8 mouse cellular contexts compared by ENCODE assay signal in genomic region chr3:114032333-114032732, GRCm38 (mm10). TPM values are rescaled to one million over a fixed set of nuclear protein-coding genes. Genes with fewer than 3 reads are reported as not detected.
DNase-seq lines count a peak whose midpoint lies in the region; ATAC-seq lines count a peak whose summit lies in the region.

No protein-coding gene starts in this region.

- no peak for ATAC-seq in hindbrain, embryonic 14.5 days (ENCODE audit: low FRiP score)
- no peak for ATAC-seq in liver, embryonic 11.5 days (replicated peaks; ENCODE audit: low FRiP score)

- peak; percentile 4 to 22 for DNase-seq in left cerebral cortex, adult 18-20 months (ENCODE audit: low spot score in 2 of 2)
- DNase-seq in left cerebral cortex, adult 11 months (ENCODE audit: low spot score) = no peak
- DNase-seq in embryo, embryonic 10.5 days (ENCODE audit: low spot score) = peak; percentile 64
- peak; percentile 68 for DNase-seq in hindbrain, embryonic 14.5 days (ENCODE audit: low spot score)
- no peak for DNase-seq in liver, embryonic 11.5 days (ENCODE audit: low spot score)
- DNase-seq in right cerebral cortex, postnatal 10 days (ENCODE audit: low spot score in 2 of 2) = peak; percentile 38 to 57
- no peak for DNase-seq in thymus, adult 18-20 months
- no peak for DNase-seq in urinary bladder, postnatal 4 days (ENCODE audit: low spot score in 2 of 2)

- no peaks in the 10 kb centered on the region for H3K36me3 ChIP-seq in hindbrain, embryonic 14.5 days (replicated peaks; ENCODE audit: control insufficient read depth, insufficient read depth)
- H3K36me3 ChIP-seq in liver, embryonic 11.5 days (ENCODE audit: control insufficient read depth, insufficient read depth, low read length) = no peaks in the 10 kb centered on the region

- H3K27ac ChIP-seq in hindbrain, embryonic 14.5 days = no peak overlapping the region
- no peak overlapping the region for H3K27ac ChIP-seq in liver, embryonic 11.5 days (ENCODE audit: low read depth, low read length)

- no peaks in the 10 kb centered on the region for H3K27me3 ChIP-seq in hindbrain, embryonic 14.5 days (ENCODE audit: control insufficient read depth, insufficient read depth, low read length)
- 0 out of 2 replicates have a peak, but pooled peaks cover 6% of the 10 kb centered on the region for H3K27me3 ChIP-seq in liver, embryonic 11.5 days (replicated peaks; ENCODE audit: control insufficient read depth, insufficient read depth, low read length)

- 5% methylated on average over 4 of the region's 4 CpGs for WGBS in hindbrain, embryonic 14.5 days
- 5% methylated on average over 4 of the region's 4 CpGs for WGBS in liver, embryonic 11.5 days

- peak overlapping the region; percentile 53 for H3K4me3 ChIP-seq in hindbrain, embryonic 14.5 days (replicated peaks; ENCODE audit: low read length)
- H3K4me3 ChIP-seq in liver, embryonic 11.5 days (ENCODE audit: low read depth, low read length) = peak overlapping the region; percentile 40; the same call in 1 of the 2 replicates

- peak overlapping the region; percentile 89 for H3K4me2 ChIP-seq in hindbrain, embryonic 14.5 days (replicated peaks)
- H3K4me2 ChIP-seq in liver, embryonic 11.5 days = peak overlapping the region; percentile 67

- 0 out of 2 replicates have a peak, but pooled peaks cover 12% of the 10 kb centered on the region for H3K4me1 ChIP-seq in hindbrain, embryonic 14.5 days (replicated peaks; ENCODE audit: control insufficient read depth, insufficient read depth, low read length)
- H3K4me1 ChIP-seq in liver, embryonic 11.5 days (replicated peaks; ENCODE audit: control insufficient read depth, insufficient read depth, low read length) = no peaks in the 10 kb centered on the region

- H3K9me3 ChIP-seq in hindbrain, embryonic 14.5 days (ENCODE audit: control insufficient read depth, low read length) = no peaks in the 10 kb centered on the region
- no peaks in the 10 kb centered on the region for H3K9me3 ChIP-seq in liver, embryonic 11.5 days (ENCODE audit: control insufficient read depth, low read length)

- H3K9ac ChIP-seq in hindbrain, embryonic 14.5 days = peak overlapping the region; percentile 57
- H3K9ac ChIP-seq in liver, embryonic 11.5 days (ENCODE audit: low read depth, low read length) = no peak overlapping the region

RNA-seq across cellular contexts. Expression of gene Col11a1, which starts 2.0 kb away (rescaled TPM):
- 1 to 10 TPM; 6.3 to 7.6 TPM for total RNA-seq in left cerebral cortex, adult 18-20 months (2021)
- polyA plus RNA-seq in hindbrain, embryonic 14.5 days (2014; fragmentation: Nextera tagmentation; extraction: Ambion mirVana) = 13.6 and 15.6 TPM in 2 replicates
- polyA plus RNA-seq in liver, embryonic 11.5 days (2014; fragmentation: Nextera tagmentation; extraction: Ambion mirVana) = 3.6 and 4.2 TPM in 2 replicates

Comparison
In these comparisons a context has a peak if more than half of its experiments do, and no peak if none do; other contexts are left out.
1. DNase-seq: peak in left cerebral cortex, adult 18-20 months (2 of 2), embryo, embryonic 10.5 days (single experiment), hindbrain, embryonic 14.5 days (single experiment) and right cerebral cortex, postnatal 10 days (2 of 2); none in left cerebral cortex, adult 11 months (single experiment), liver, embryonic 11.5 days (single experiment), thymus, adult 18-20 months (0 of 2) and urinary bladder, postnatal 4 days (0 of 2).